Mouse (Mus musculus): ENCODE data around the gene Dnase1. TPM values are rescaled to one million over a fixed set of nuclear protein-coding genes. Genes with fewer than 3 reads are reported as not detected.
A peak's percentile ranks its signal among the peaks of the same experiment; 100 is the strongest.
"Not testable (repeated sequence)": the region's sequence is repeated elsewhere in the genome, so short reads cannot be mapped to it uniquely, and the experiment has no call there.

The Dnase1 gene
- polyA plus RNA-seq, 1 experiment: not detected

DNA sequence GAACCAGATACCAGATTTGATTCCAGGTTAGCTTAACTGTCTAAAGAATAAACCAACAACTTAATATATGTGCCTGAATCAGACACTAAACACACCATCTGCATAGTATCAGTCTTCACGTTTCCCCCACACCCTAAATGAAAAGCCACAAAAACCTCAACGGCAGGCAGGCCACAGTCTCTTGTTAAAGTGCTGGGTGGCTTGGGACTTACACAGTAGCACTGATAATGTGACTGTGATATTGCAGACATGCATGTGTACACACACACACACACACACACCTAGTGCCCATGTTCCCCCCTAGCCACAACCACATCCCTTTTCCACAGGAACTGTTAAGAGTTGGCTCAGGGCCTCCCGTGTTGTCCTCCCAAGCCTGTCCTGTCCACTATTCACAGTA, 38.1 kb downstream of the Dnase1 start:
- Histone ChIP-seq H3K36me3 (ENCODE audit: control insufficient read depth) (peaks cover 20% of the 10 kb centered on the region), H3K4me1 (ENCODE audit: control insufficient read depth) (peaks cover 44% of the 10 kb centered on the region), H3K27me3 (ENCODE audit: control insufficient read depth) (no peaks in the 10 kb centered on the region), H3K9me3 (ENCODE audit: control insufficient read depth, low read length) (no peaks in the 10 kb centered on the region), H3K4me3 (replicated peaks) (no peak overlapping the region)
- TF ChIP-seq GATA1 (IDR thresholded peaks at IDR 0.05; ENCODE audit: low read length) (no peak), TAL1 (IDR thresholded peaks at IDR 0.05; ENCODE audit: low read length) (no peak)

DNA sequence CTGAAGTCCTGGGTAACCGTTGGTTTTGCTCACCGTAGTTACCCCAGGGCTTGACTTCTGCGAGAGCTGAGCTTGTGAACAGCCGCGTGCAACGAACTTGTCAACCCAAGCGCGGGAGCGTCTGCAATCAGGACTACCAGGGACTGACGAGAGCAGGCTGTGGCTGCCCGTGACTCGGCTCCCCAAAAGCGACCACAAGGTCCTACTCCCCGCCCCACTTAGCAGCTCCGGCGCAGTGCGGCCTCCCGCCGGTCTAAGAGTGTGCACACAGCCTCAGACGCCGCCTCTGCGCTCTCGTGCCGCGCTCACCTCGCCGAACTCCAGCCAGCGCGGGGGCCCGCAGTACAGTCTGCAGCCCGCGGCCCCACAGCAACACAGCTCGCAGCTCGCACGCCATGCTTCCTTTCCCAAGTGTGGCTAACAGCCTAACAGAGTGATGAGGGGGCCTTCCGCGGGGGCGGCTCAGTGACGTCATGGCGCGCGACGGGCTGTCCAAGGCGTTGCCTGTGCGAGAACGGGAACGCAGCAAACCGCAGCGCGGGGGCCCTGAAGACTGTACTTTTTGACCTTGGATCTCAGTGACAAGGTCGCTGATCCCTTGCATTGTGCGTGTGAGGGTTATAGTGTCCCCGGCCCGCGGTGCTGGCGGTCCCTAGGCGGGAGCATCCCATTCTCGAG, 40.8 kb downstream of the Dnase1 start, which contains the start of gene Trap1:
Gene Trap1 (minus strand): TSS at position 444 of the 678 bp plus-strand sequence.
- TF ChIP-seq GATA1 (IDR thresholded peaks at IDR 0.05; ENCODE audit: low read length): no peak
- no peak for TF ChIP-seq TAL1 (IDR thresholded peaks at IDR 0.05; ENCODE audit: low read length)
- Histone ChIP-seq H3K27me3 (ENCODE audit: control insufficient read depth) (no peaks in the 10 kb centered on the region), H3K9me3 (ENCODE audit: control insufficient read depth, low read length) (no peaks in the 10 kb centered on the region), H3K4me3 (replicated peaks) (peak within 1 kb of the TSS; percentile 86), H3K36me3 (ENCODE audit: control insufficient read depth) (peaks cover 20% of the 10 kb centered on the region), H3K4me1 (ENCODE audit: control insufficient read depth) (peaks cover 44% of the 10 kb centered on the region)

DNA sequence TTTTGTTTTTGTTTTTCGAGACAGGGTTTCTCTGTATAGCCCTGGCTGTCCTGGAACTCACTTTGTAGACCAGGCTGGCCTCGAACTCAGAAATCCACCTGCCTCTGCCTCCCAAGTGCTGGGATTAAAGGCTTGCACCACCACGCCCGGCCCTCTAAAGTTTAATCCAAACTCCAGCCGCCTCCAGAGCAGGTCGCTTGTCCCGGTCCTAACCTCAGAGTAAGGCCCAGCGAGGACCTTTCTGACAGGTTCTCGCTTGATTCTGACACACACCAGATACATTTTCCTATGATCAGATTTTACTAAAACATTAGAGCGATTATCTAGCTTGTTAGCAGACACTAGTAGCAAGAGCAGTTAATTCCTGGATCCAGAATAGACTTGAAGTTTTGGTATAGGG, 41.6 kb downstream of the Dnase1 start:
- H3K27me3 ChIP-seq (ENCODE audit: control insufficient read depth); H3K9me3 ChIP-seq (ENCODE audit: control insufficient read depth, low read length): not testable (repeated sequence)
- Histone ChIP-seq H3K4me3 (replicated peaks) (peak overlapping the region; percentile 86), H3K4me1 (ENCODE audit: control insufficient read depth) (peaks cover 44% of the 10 kb centered on the region), H3K36me3 (ENCODE audit: control insufficient read depth) (peaks cover 16% of the 10 kb centered on the region)

DNA sequence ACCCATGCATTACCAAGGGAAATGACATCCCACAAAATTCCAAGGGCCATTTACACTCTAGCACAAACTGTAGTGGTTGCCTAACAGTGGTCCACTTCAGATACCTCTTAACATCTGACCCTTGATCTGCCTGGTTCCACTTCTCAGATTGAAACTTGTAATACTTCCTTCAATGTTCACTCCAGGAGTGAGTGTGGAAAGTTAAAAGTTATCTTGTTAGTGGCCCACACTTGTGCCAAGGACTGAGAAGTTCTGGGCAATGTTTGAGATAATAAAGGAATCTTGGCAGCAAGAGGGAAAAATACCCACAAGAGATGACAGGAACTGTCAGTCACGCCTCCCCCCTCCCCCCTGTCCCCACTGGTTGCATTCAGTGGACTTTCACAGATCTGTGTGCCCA, 42.9 kb downstream of the Dnase1 start:
- no peaks in the 10 kb centered on the region for H3K27me3 ChIP-seq (ENCODE audit: control insufficient read depth)
- no peaks in the 10 kb centered on the region for H3K9me3 ChIP-seq (ENCODE audit: control insufficient read depth, low read length)
- TF ChIP-seq TAL1 (IDR thresholded peaks at IDR 0.05; ENCODE audit: low read length): no peak
- TF ChIP-seq GATA1 (IDR thresholded peaks at IDR 0.05; ENCODE audit: low read length): no peak
- no peak overlapping the region for H3K4me3 ChIP-seq (replicated peaks)
- peaks cover 37% of the 10 kb centered on the region for H3K4me1 ChIP-seq (ENCODE audit: control insufficient read depth)
- peaks cover 19% of the 10 kb centered on the region for H3K36me3 ChIP-seq (ENCODE audit: control insufficient read depth)

- not testable (repeated sequence) for H3K9me3 ChIP-seq (ENCODE audit: control insufficient read depth, low read length); H3K4me3 ChIP-seq (replicated peaks)
Measured at GRCm38 (mm10) chr16:4080419-4080818, 43.7 kb downstream of the Dnase1 start.

GRCm38 (mm10) chr16:4085051-4085450, 48.3 kb downstream of the Dnase1 start:
- Histone ChIP-seq H3K27me3 (ENCODE audit: control insufficient read depth) (no peaks in the 10 kb centered on the region), H3K36me3 (ENCODE audit: control insufficient read depth) (peaks cover 72% of the 10 kb centered on the region), H3K4me3 (replicated peaks) (no peak overlapping the region), H3K9me3 (ENCODE audit: control insufficient read depth, low read length) (no peaks in the 10 kb centered on the region), H3K4me1 (ENCODE audit: control insufficient read depth) (no peaks in the 10 kb centered on the region)
- TF ChIP-seq GATA1 (IDR thresholded peaks at IDR 0.05; ENCODE audit: low read length) (no peak), TAL1 (IDR thresholded peaks at IDR 0.05; ENCODE audit: low read length) (no peak)

More at GRCm38 (mm10) chr16:4080419-4080818, 43.7 kb downstream of the Dnase1 start:
- Histone ChIP-seq H3K36me3 (ENCODE audit: control insufficient read depth) (peaks cover 27% of the 10 kb centered on the region), H3K4me1 (ENCODE audit: control insufficient read depth) (peaks cover 30% of the 10 kb centered on the region)
- not testable (repeated sequence) for H3K27me3 ChIP-seq (ENCODE audit: control insufficient read depth)

- H3K4me3 ChIP-seq (replicated peaks): no peak overlapping the region
- H3K9me3 ChIP-seq (ENCODE audit: control insufficient read depth, low read length): no peaks in the 10 kb centered on the region
- H3K4me1 ChIP-seq (ENCODE audit: control insufficient read depth): no peaks in the 10 kb centered on the region
- no peaks in the 10 kb centered on the region for H3K27me3 ChIP-seq (ENCODE audit: control insufficient read depth)
- peaks cover 80% of the 10 kb centered on the region for H3K36me3 ChIP-seq (ENCODE audit: control insufficient read depth)
- no peak for TF ChIP-seq TAL1 (IDR thresholded peaks at IDR 0.05; ENCODE audit: low read length)
- no peak for TF ChIP-seq GATA1 (IDR thresholded peaks at IDR 0.05; ENCODE audit: low read length)
Measured at GRCm38 (mm10) chr16:4085851-4086387, 49.2 kb downstream of the Dnase1 start.

DNA sequence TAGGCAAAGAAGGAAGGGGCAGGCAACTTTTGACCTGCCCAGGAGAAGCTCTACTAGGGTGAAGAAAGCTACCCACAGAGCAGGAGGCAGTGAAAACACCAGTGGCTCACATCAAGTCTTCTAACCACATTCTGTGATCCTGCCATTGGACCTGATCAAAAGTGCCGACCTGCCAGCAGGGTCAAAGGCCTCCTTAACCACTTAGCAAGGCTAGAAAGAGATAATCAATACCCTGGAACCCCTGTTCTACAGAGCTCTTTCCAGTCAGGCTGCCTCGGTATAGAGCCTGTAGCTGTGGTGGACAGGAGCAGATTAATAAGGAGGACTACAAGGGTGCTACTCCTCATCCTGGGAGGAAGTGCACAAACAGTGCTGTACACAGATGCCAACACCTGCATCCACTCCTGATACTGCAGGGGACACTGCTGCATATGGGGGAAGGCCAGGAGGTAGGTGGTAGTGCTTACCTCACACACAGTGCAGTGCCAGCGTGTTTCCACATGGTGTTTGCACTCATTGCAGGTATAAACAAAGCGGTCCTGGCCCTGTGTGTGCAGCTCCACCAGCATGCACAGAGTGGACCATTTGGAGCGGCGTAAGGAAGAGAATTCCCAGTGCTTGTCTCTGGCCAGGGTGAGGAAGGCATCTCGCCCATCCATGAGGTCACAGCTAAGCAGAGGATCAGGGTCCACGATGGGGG, 50.6 kb downstream of the Dnase1 start:
- H3K36me3 ChIP-seq (ENCODE audit: control insufficient read depth): peaks cover 88% of the 10 kb centered on the region
- no peaks in the 10 kb centered on the region for H3K27me3 ChIP-seq (ENCODE audit: control insufficient read depth)
- no peak for TF ChIP-seq TAL1 (IDR thresholded peaks at IDR 0.05; ENCODE audit: low read length)
- no peak for TF ChIP-seq GATA1 (IDR thresholded peaks at IDR 0.05; ENCODE audit: low read length)
- no peak overlapping the region for H3K4me3 ChIP-seq (replicated peaks)
- no peaks in the 10 kb centered on the region for H3K9me3 ChIP-seq (ENCODE audit: control insufficient read depth, low read length)
- H3K4me1 ChIP-seq (ENCODE audit: control insufficient read depth): no peaks in the 10 kb centered on the region

Other genes with a start within 250 kb of the Dnase1 start
- not detected in 2 replicates for gene Olfr15, start 206.1 kb upstream of the Dnase1 start, polyA plus RNA-seq (2012)
- 0.02 TPM in 1 of 2 replicates, not detected in the other for gene Zfp174, start 189.7 kb upstream of the Dnase1 start, polyA plus RNA-seq (2012)
- 1.6 and 2.1 TPM in 2 replicates for gene Naa60, start 164.6 kb upstream of the Dnase1 start, polyA plus RNA-seq (2012)
- gene Zfp597, start 152.4 kb upstream of the Dnase1 start, polyA plus RNA-seq (2012): 0.09 TPM in 1 of 2 replicates, not detected in the other
- not detected in 2 replicates for gene Gm20695, start 152.3 kb upstream of the Dnase1 start, polyA plus RNA-seq (2012)
- 0.76 and 1.4 TPM in 2 replicates for gene 1700037C18Rik, start 128.3 kb upstream of the Dnase1 start, polyA plus RNA-seq (2012)
- 0.33 and 1.1 TPM in 2 replicates for gene Cluap1, start 128.1 kb upstream of the Dnase1 start, polyA plus RNA-seq (2012)
- not detected in 2 replicates for gene Nlrc3, start 60.3 kb upstream of the Dnase1 start, polyA plus RNA-seq (2012)
- 2.9 and 3.9 TPM in 2 replicates for gene Slx4, start 33.2 kb upstream of the Dnase1 start, polyA plus RNA-seq (2012)
- gene Trap1, start 40.9 kb downstream of the Dnase1 start, polyA plus RNA-seq (2012): 18.1 and 22.1 TPM in 2 replicates
- gene Crebbp, start 177.1 kb downstream of the Dnase1 start, polyA plus RNA-seq (2012): 1.2 and 1.5 TPM in 2 replicates